Mouse (Mus musculus) CH12.LX (cell line): Measurements from ENCODE around the gene Zmym6. TPM values are rescaled to one million over a fixed set of nuclear protein-coding genes. Genes with fewer than 3 reads are reported as not detected.

Experiments
- DNase-seq: peaks from one replicate; pipeline ENCODE4 v3.0.0-alpha.2; 2013; ENCODE audit errors: extremely low read depth
- H3K27ac ChIP-seq: 2 replicates; pipeline ENCODE4 v1.5.1; 2012; ENCODE audit warnings: low read depth, mild to moderate bottlenecking, control low read depth, moderate library complexity; ENCODE audit not compliant: insufficient read depth
- H3K27me3 ChIP-seq: replicated peaks from 2 replicates; pipeline ENCODE3; 2012; ENCODE audit warnings: inconsistent platforms
- H3K36me3 ChIP-seq, 2 experiments: replicated peaks in 1 of 2; 2 replicates each; pipeline versions ENCODE3 to v1.6.1; 2012; ENCODE audit warnings: inconsistent platforms in 1 of 2, low read length in 1 of 2, mild to moderate bottlenecking in 1 of 2, mixed read lengths in 1 of 2, moderate library complexity in 1 of 2; ENCODE audit not compliant: control insufficient read depth in 1 of 2, insufficient read depth in 1 of 2
- H3K4me1 ChIP-seq, 2 experiments: 2 replicates each; pipeline ENCODE4 v1.6.1; 2012; ENCODE audit warnings: inconsistent platforms in 1 of 2, moderate library complexity in 1 of 2; ENCODE audit not compliant: insufficient read depth in 2 of 2, control insufficient read depth in 1 of 2
- H3K4me2 ChIP-seq: 2 replicates; pipeline ENCODE4 v1.6.1; 2012; ENCODE audit warnings: low read depth, mild to moderate bottlenecking, control low read depth; ENCODE audit not compliant: poor library complexity, insufficient read depth, severe bottlenecking
- H3K4me3 ChIP-seq, 3 experiments: fragments of 150-350 bp in 1 of 3; sonication (generic) in 1 of 3; replicated peaks in 1 of 3; 2 replicates each; pipeline versions ENCODE3 to v1.5.1; 2011 to 2012; ENCODE audit warnings: low read depth in 2 of 3, low read length in 2 of 3, mild to moderate bottlenecking in 2 of 3, moderate library complexity in 2 of 3, control low read depth in 1 of 3, improper control_type of control experiment in 1 of 3, inconsistent platforms in 1 of 3, mixed read lengths in 1 of 3; ENCODE audit not compliant: poor library complexity in 1 of 3
- H3K79me2 ChIP-seq: replicated peaks from 2 replicates; pipeline ENCODE4 v1.6.1; 2012; ENCODE audit warnings: mild to moderate bottlenecking, moderate library complexity; ENCODE audit not compliant: control insufficient read depth, poor library complexity, insufficient read depth, severe bottlenecking; ENCODE audit errors: extremely low read depth
- H3K9ac ChIP-seq: 2 replicates; pipeline ENCODE4 v1.6.1; 2012; ENCODE audit warnings: low read depth, mild to moderate bottlenecking, control low read depth, moderate library complexity; ENCODE audit not compliant: insufficient read depth
- H3K9me3 ChIP-seq: replicated peaks from 2 replicates; pipeline ENCODE3; 2012; ENCODE audit warnings: low read length, inconsistent platforms, mixed read lengths
- CHD2 ChIP-seq: IDR thresholded peaks from 2 replicates; pipeline ENCODE4 v1.6.1; 2011; ENCODE audit warnings: low read length, improper control_type of control experiment
- CTCF ChIP-seq, 2 experiments: IDR thresholded peaks in 1 of 2; conservative IDR thresholded peaks in 1 of 2; 2 replicates each; pipeline ENCODE4 v1.5.1; 2011 to 2012; ENCODE audit warnings: low read depth in 2 of 2, low read length in 2 of 2, improper control_type of control experiment in 1 of 2, inconsistent platforms in 1 of 2, mild to moderate bottlenecking in 1 of 2, moderate library complexity in 1 of 2
- IRF4 ChIP-seq: IDR thresholded peaks from 2 replicates; pipeline ENCODE4 v1.6.1; 2014; ENCODE audit warnings: low read depth, mild to moderate bottlenecking, inconsistent platforms, low read length, improper control_type of control experiment
- JUN ChIP-seq: IDR thresholded peaks from 2 replicates; pipeline ENCODE4 v1.6.1; 2011; ENCODE audit warnings: low read depth, mild to moderate bottlenecking, low read length, improper control_type of control experiment, moderate library complexity; ENCODE audit not compliant: insufficient read depth
- MAFK ChIP-seq: IDR thresholded peaks from 2 replicates; pipeline ENCODE4 v1.6.1; 2011; ENCODE audit warnings: low read length, improper control_type of control experiment; ENCODE audit not compliant: insufficient replicate concordance
- MXI1 ChIP-seq: IDR thresholded peaks from 2 replicates; pipeline ENCODE4 v1.6.1; 2011; ENCODE audit warnings: mild to moderate bottlenecking, low read depth, low read length, improper control_type of control experiment
- POLR2A ChIP-seq: IDR thresholded peaks from 2 replicates; pipeline ENCODE4 v1.6.1; 2011; ENCODE audit warnings: low read depth, mild to moderate bottlenecking, improper control_type of control experiment, low read length
- SIN3A ChIP-seq: IDR thresholded peaks from 2 replicates; pipeline ENCODE4 v1.6.1; 2012; ENCODE audit warnings: low read length, improper control_type of control experiment, inconsistent platforms
- SMC3 ChIP-seq: IDR thresholded peaks from 2 replicates; pipeline ENCODE4 v1.6.1; 2011; ENCODE audit warnings: low read depth, low read length, improper control_type of control experiment
- TBP ChIP-seq: conservative IDR thresholded peaks from 2 replicates; pipeline ENCODE4 v1.6.1; 2011; ENCODE audit warnings: low read depth, low read length, improper control_type of control experiment
- UBTF ChIP-seq: IDR thresholded peaks from 2 replicates; pipeline ENCODE4 v1.6.1; 2012; ENCODE audit warnings: low read depth, mild to moderate bottlenecking, inconsistent platforms, low read length, improper control_type of control experiment, moderate library complexity
- ZC3H11A ChIP-seq: IDR thresholded peaks from 2 replicates; pipeline ENCODE4 v1.6.1; 2012; ENCODE audit warnings: low read depth, mild to moderate bottlenecking, inconsistent platforms, low read length, improper control_type of control experiment
- ZKSCAN1 ChIP-seq: IDR thresholded peaks from 2 replicates; pipeline ENCODE4 v1.6.1; 2012; ENCODE audit warnings: low read depth, inconsistent platforms, low read length, improper control_type of control experiment, borderline replicate concordance
- ZMIZ1 ChIP-seq: IDR thresholded peaks from 2 replicates; pipeline ENCODE4 v1.6.1; 2012; ENCODE audit warnings: low read depth, mild to moderate bottlenecking, inconsistent platforms, low read length, improper control_type of control experiment
- dilution Hi-C: fragments of 300-500 bp; cut with MboI; formaldehyde crosslinking; loops from 2 replicates; pipeline ENCODE4 v1.14.3; 2020; ENCODE audit warnings: low sequenced_read_pairs; ENCODE audit not compliant: extremely low pct_unique_long_range_greater_than_20kb, extremely low pct_ligation_motif_present
- in situ Hi-C: fragments of 300-500 bp; cut with MboI; formaldehyde crosslinking; loops from 3 replicates; pipeline ENCODE4 v1.14.3; 2019; ENCODE audit warnings: low sequenced_read_pairs, low pct_ligation_motif_present, low pct_unique_long_range_greater_than_20kb, mixed read lengths
- polyA plus RNA-seq: library from polyadenylated mRNA; unstranded; fragments of >175 nt; gene quantifications from 2 replicates; pipeline ENCODE4 v1.2.1, GENCODE M21; 2012; ENCODE audit warnings: low read depth; ENCODE audit not compliant: insufficient read length
- total RNA-seq, 2 experiments: library from RNA; depleted of rRNA; stranded (reverse); fragments of 300-350 nt in 1 of 2; fragments of >200 nt in 1 of 2; gene quantifications; 2 replicates each; pipeline ENCODE4 v1.2.3; 2012 to 2014

The Zmym6 gene
- total and polyA plus RNA-seq, 3 experiments, result 7.8 to 9.1 (median 8.1) TPM

GRCm38 (mm10) chr4:127138486-127138885 is 61.3 kb downstream of the Zmym6 start:
- no peak overlapping the region for H3K27ac ChIP-seq
- no peak overlapping the region for H3K4me2 ChIP-seq
- no peak for DNase-seq
- H3K9me3 ChIP-seq, result peaks cover 3% of the 10 kb centered on the region
- no peaks in the 10 kb centered on the region for H3K36me3 ChIP-seq
- H3K4me1 ChIP-seq, result no peaks in the 10 kb centered on the region
- H3K79me2 ChIP-seq, result no peaks in the 10 kb centered on the region
- no peak overlapping the region for H3K4me3 ChIP-seq
- no peak overlapping the region for H3K9ac ChIP-seq
- peaks cover 26% of the 10 kb centered on the region for H3K27me3 ChIP-seq
- dilution Hi-C loops, result no loop called here
- TF ChIP-seq ZKSCAN1 (no peak), ZMIZ1 (no peak), SIN3A (no peak), MXI1 (no peak), CTCF (conservative IDR thresholded peaks at IDR 0.05 in 1 of 2, IDR thresholded peaks at IDR 0.05 in 1 of 2; ENCODE audit: low read depth in 2 of 2, low read length in 2 of 2) (no peak), POLR2A (no peak), UBTF (no peak), SMC3 (no peak)
- in situ Hi-C loops, result no loop called here

GRCm38 (mm10) chr4:127150031-127150430 is 72.8 kb downstream of the Zmym6 start:
- no peaks in the 10 kb centered on the region for H3K36me3 ChIP-seq
- no peak overlapping the region for H3K4me2 ChIP-seq
- H3K9ac ChIP-seq, result no peak overlapping the region
- no peak for DNase-seq
- no peaks in the 10 kb centered on the region for H3K9me3 ChIP-seq
- no peak overlapping the region for H3K4me3 ChIP-seq
- in situ Hi-C loops (no loop called here), dilution Hi-C loops (no loop called here)
- no peaks in the 10 kb centered on the region for H3K79me2 ChIP-seq
- TF ChIP-seq CHD2 (no peak), POLR2A (no peak), ZKSCAN1 (no peak), MAFK (no peak), ZC3H11A (no peak), SIN3A (no peak), IRF4 (no peak), TBP (no peak)
- H3K4me1 ChIP-seq, result no peaks in the 10 kb centered on the region
- H3K27ac ChIP-seq, result no peak overlapping the region
- H3K27me3 ChIP-seq, result peaks cover 41% of the 10 kb centered on the region

- dilution Hi-C loops (no loop called here), in situ Hi-C loops (no loop called here)
- Histone ChIP-seq H3K4me1 (no peaks in the 10 kb centered on the region), H3K9ac (no peak overlapping the region), H3K4me2 (no peak overlapping the region)
- DNase-seq, result no peak
- no peak for TF ChIP-seq JUN
- TF ChIP-seq, all 38 proteins: peak for 0
- Histone ChIP-seq H3K79me2 (no peaks in the 10 kb centered on the region), H3K27me3 (peaks cover 31% of the 10 kb centered on the region), H3K4me3 (no peak overlapping the region), H3K27ac (no peak overlapping the region), H3K9me3 (peaks cover 5% of the 10 kb centered on the region), H3K36me3 (no peaks in the 10 kb centered on the region)
Observed at GRCm38 (mm10) chr4:127153345-127153744, 76.2 kb downstream of the Zmym6 start.
